Mouse (Mus musculus) induced T-regulatory cell, adult 2 months (primary cell): ENCODE data around the gene Rock2.

Source experiments
- DNase-seq: peaks from one replicate; pipeline ENCODE4 v3.0.0-alpha.2; 2012; ENCODE audit warnings: low read depth

The Rock2 gene

GRCm38 (mm10) chr12:16900625-16901222 is 6.0 kb downstream of the Rock2 start:
- DNase-seq = no peak

GRCm38 (mm10) chr12:16903949-16904635 is 9.4 kb downstream of the Rock2 start:
- DNase-seq = no peak

DNA sequence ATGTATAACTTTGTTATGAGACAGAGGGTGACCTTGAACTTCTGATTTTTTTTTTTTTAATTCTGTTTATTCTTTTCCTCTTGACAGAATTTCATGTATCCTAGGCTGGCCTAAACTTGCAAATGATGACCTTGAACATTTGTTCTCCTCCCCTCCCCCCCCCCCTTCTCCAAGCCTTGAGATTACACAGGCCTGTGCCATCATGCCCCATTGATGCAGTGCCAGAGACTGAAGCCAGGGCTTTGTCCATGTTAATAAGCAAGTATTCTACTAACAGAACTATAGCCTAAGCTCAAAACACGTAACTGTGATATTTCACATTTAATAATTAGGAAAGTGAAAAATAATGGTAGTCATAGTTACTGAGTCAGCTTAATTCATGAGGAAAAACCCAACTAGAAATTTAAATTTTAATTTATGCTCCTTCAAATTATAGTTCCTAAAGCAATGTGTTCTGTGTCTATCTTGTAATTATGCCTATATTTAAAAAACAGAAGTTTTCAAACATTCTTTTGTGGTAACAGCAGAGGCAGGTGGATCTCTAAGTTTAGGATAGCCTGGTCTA is 12.7 kb downstream of the Rock2 start:
- DNase-seq = no peak

DNA sequence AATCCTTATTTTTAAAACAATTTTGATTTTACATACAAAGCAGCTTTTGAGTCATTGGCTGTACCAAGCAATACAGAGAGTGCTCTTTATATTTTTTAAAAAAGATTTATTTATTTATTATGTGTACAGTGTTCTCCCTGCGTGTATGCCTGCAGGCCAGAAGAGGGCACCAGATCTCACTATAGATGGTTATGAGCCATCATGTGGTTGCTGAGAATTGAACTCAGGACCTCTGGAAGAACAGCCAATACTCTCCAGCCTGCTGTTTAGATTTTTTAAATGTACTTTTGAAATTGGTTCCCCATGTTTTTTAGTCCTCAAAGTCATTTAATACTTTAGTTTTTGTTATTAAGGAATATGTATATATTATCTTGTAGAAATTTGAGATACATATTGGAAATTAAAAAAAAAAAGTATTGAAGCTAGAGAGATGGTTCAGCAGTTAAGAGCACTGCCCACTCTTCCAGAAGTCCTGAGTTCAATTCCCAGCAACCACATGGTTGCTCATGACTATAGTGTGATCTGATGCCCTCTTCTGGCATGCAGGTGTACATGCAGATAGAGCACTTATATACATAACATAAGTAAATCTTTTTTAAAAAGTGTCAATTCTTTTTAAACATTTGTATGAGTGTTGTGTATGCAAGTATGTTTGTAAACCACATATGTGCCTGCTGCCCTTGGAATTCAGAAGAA is 13.4 kb downstream of the Rock2 start:
- DNase-seq = peak; percentile 34

DNA sequence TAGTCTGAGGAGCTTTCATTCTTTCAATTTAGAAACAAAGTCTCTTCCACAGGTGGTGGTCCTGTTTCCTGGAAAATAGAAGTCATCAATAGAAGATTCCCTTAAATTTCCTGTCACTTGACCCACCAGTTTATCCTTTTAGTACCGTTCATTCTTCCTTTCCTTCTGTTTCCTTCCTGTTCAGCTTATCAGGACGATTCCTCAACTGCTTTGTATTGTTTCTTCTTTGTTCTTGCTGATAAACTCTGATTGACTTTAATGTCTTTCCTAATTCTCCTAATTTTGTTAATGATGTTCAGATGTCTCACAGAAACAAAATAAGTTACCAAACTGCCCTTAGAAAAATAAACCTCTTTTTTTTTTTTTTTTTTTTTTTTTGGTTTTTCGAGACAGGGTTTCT is 16.8 kb downstream of the Rock2 start:
- DNase-seq = no peak

GRCm38 (mm10) chr12:16912600-16912999 is 17.9 kb downstream of the Rock2 start:
- no peak for DNase-seq

DNA sequence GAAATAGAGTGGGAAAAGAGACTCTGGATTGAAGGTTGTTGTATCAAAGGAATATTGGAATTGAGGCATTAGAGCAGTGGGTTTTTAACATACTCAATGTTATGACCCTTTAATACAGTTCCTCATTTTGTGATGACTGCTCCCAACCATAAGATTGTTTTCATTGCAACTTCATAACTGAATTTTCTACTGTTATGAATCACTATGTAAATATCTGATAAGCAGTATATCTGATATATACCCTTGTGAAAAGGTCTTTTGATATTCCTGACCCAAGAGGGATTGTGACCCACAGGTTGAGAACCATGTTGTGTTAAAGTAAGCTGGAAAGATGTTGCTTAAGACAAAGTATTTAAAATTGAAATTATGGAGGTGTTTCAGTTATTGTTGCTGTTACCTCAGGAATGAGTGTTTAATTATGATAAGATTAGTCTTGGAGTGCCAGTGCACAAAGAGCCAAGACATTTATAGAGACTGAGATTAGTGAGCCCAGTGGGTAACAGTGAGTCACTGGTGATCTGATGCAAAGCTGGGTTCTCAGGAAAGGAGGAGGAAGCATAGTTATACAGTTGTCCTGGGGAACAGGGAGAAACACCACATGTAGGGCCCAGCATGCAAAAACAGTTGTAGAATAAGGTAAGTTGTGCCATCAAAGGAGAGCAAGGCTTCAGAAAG is 25.6 kb downstream of the Rock2 start:
- DNase-seq = no peak

- DNase-seq = no peak
Observed at GRCm38 (mm10) chr12:16927889-16928288, 33.2 kb downstream of the Rock2 start.

DNA sequence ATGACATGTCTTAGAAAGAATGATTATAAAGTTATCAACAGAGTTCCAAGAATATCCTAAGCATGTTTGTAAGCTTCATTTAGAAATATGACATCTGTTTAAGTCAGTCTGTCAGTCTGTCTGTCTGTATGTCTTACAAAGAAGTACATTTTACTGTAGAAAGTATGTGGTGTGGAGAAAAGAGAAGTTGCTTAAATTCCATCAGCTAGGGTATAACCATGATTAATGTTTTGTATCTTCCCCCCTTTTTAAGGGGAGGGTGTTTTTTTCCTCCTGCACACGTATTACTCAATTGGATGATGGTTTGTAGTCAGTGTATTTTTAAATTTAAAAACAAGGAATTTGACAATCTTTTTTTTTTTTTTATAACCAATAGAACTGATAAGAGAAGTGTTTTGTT is 39.7 kb downstream of the Rock2 start:
- DNase-seq = no peak

DNA sequence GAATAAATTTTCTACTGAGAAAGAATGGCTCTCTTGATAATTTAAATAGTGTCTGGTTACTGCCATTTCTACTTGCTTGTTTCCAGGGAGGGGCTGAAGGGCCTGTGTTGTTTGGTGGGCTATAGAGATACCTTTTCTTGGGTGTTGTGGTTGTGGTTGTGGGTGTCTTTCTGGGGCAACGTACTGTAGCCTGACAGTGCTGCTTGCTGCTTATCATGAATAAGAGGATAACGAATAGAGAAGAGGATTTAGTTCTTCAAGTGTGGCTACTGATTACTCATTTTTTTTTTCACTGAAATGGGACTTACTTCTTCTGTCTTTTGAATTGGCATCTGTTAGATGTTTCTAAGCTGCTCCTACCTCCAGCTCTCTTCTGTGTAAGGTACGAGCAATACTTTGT is 47.3 kb downstream of the Rock2 start:
- no peak for DNase-seq

DNA sequence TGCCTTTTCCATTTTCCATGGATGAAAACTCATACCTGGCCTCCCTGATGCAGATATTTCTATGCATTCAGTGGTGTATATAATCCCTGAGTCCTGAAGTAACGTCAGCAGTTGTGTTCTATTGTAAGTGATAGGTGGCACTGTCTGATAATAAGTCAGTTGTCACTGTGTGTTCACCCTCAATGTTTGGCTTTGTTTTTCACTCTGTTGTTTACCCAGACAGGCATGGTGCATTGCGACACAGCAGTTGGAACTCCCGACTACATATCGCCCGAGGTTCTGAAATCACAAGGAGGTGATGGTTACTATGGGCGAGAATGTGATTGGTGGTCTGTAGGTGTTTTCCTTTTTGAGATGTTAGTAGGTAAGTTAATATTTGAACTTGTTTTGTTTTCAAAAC is 53.5 kb downstream of the Rock2 start:
- no peak for DNase-seq

DNA sequence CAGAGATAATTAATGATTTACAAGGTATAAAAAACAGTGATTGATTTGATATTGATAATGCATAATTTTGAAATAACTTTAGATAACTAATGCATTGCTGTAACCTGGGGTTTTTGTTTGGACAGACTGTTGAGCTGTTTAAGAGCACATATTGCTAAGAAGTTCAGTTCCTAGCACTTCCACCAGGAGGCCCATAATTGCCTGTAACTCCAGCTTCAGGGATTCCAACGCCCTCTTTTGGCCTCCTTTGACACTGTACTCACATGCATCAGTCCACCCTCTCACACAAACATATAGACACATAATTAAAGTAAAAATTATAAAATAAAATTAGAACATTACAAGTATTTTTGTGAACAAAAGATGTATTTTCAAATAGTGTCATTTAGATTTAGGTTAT is 64.2 kb downstream of the Rock2 start:
- peak; percentile 53 for DNase-seq

DNA sequence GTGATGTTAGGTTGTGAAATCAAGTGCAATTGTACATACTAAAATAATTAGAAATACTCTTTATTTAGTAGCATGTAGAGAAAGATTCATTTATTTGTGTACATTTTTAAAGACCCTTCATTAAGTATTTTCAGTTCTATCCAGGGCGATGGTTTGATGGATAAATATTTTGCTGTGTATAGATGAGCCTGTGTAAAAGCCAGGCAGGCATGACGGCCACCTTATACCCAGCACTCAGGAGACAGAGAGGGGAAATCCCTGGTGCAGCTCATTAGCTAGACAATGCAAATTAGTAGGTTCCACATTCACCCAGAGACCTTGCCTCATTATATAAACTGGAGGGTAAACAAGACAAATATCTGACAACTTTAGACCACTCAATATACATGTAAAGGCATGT is 68.7 kb downstream of the Rock2 start:
- DNase-seq = peak; percentile 29

- no peak for DNase-seq
Observed at GRCm38 (mm10) chr12:16966811-16967210, 72.1 kb downstream of the Rock2 start.

DNA sequence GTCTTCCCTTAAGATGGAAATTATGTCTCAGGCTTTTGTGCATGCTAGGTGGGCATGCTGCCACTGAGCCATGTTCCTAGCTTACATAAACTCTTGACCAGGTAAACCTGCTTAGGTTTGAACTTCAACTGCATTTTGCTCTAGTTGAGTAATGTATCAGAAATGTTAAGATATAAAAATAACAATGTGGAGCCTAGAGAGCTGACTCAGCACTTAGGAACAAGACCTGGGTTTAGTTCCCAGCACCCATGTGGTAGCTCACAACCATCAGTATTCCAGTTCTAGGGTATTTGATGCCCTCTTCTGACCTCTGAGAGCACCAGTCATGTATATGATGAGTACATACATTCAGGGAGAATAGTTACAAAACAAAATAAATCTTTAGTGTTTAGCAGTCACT is 82.4 kb downstream of the Rock2 start:
- DNase-seq = no peak

GRCm38 (mm10) chr12:16985778-16986177 is 91.1 kb downstream of the Rock2 start:
- DNase-seq = peak; percentile 38

DNA sequence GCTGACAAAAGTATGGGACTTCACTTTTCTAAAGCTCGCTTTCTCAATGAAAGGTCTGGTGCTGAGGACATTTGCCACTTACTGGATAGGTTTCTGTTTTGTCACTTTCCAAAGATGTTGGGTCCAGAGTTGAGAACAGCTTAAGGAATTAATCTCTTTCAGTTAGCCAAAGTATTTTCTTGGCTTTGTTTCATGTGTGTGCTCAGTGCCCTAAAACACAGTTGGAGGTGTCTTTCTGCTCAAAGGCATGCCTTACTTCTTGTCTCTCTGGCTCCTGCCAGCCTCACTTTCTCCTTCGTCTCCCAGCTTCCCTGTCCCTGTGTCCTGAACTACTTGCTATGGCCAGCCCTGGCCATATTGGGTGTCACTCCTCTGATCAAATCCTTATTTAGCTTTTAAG is 96.7 kb downstream of the Rock2 start:
- DNase-seq = no peak

DNA sequence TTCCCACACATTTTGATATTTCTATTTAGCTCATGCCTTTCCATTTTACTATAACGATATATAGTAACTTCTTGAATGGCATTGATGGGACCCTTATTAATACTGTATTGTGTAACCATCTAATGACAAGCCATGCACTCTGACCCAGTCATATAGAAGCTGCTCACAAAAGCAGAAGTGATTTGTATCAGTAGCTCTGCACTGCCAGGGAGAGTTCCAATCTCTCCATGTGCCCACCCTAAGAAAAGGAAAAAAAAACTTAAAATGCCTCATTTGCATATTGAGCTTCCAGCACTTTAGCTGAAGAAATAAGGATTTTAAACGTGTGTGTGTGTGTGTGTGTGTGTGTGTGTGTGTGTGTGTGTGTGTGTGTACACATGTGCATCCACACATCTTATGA is 97.7 kb downstream of the Rock2 start:
- no peak for DNase-seq

GRCm38 (mm10) chr12:16994291-16994690 is 99.6 kb downstream of the Rock2 start:
- DNase-seq = no peak

- DNase-seq = no peak
Observed at GRCm38 (mm10) chr12:16996281-16996680, 101.6 kb downstream of the Rock2 start.

- DNase-seq = no peak
Observed at GRCm38 (mm10) chr12:16996886-16997462, 102.3 kb downstream of the Rock2 start.

- peak; percentile 48 for DNase-seq
Observed at GRCm38 (mm10) chr12:16999146-16999545, 104.5 kb downstream of the Rock2 start.
